Mouse (Mus musculus): Measurements from ENCODE around the gene Apoc1.

DNA sequence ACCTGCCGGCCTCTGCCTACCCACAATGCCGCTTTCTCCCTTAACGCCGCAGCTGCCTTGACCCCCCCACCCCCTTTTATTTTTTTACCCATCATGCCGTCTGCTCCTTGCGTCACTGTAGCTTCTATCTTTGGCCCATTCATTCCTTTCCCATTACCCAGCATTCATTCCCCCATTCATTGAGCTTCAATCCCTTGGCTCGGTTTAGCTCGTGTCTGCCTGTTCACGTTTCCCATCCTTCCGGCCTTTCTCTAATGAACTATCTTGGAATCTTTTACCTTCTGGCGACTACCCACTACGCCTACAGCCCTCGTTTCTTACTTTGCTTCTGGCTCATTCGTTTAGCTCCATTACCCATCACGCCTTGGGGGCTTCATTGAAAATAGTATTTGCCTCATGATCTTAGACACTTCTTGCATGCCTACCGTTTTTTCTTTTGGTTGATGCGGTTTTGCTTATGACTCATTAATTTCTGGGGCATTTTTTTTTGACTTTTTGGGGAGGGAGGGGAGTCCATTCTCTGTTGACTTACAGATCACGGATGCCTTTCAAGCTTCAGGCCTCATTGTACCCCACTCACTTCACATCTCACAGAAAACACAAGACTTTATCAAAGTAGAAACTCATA is 23.7 kb upstream of the Apoc1 start:
- TF ChIP-seq EP300 (IDR thresholded peaks at IDR 0.05; ENCODE audit: low read depth in 1 of 2, low read length in 2 of 2): 0 out of 4 replicates have a peak, but pooled peaks of 1 of the 2 experiments have one; percentile 13
- peak; percentile 47 to 96; a peak in 2 of 4 replicates for TF ChIP-seq POLR2A (IDR thresholded peaks at IDR 0.05; ENCODE audit: control insufficient read depth in 1 of 2, insufficient read depth in 1 of 2, low read depth in 1 of 2, low read length in 2 of 2, poor library complexity in 1 of 2)
- TF ChIP-seq POLR2AphosphoS2 (IDR thresholded peaks at IDR 0.05; ENCODE audit: low read length): peak; percentile 90
